Mouse (Mus musculus): ENCODE measurements around the gene Bod1l. TPM values are rescaled to one million over a fixed set of nuclear protein-coding genes. Genes with fewer than 3 reads are reported as not detected.

Gene Bod1l
- polyA plus RNA-seq, 1 experiment from 2014 or later, result 14.4 TPM

GRCm38 (mm10) chr5:41845558-41845937 lies 1.4 kb upstream of the Bod1l start:
- no peak for ATAC-seq (ENCODE audit: insufficient read depth, low FRiP score)
- H3K4me1 ChIP-seq (ENCODE audit: control insufficient read depth, insufficient read depth, low read length), result peaks cover 14% of the 10 kb centered on the region
- no peaks in the 10 kb centered on the region for H3K27me3 ChIP-seq (ENCODE audit: control insufficient read depth, insufficient read depth, low read length)
- no peaks in the 10 kb centered on the region for H3K36me3 ChIP-seq (ENCODE audit: control insufficient read depth, insufficient read depth, low read length)
- peak overlapping the region; percentile 71; the same call in 1 of the 2 replicates for H3K9ac ChIP-seq (ENCODE audit: low read length)
- peak overlapping the region; percentile 99 for H3K4me3 ChIP-seq (replicated peaks; ENCODE audit: low read length)
- 72% methylated on average over 2 of the region's 2 CpGs for WGBS
- H3K4me2 ChIP-seq (ENCODE audit: low read depth, low read length), result peak overlapping the region; percentile 83
- no peak overlapping the region for H3K27ac ChIP-seq (ENCODE audit: low read length)
- H3K9me3 ChIP-seq (replicated peaks; ENCODE audit: control insufficient read depth, low read length), result no peaks in the 10 kb centered on the region

- H3K9ac ChIP-seq (ENCODE audit: low read length), result peak overlapping the region; percentile 71
- H3K9me3 ChIP-seq (replicated peaks; ENCODE audit: control insufficient read depth, low read length), result no peaks in the 10 kb centered on the region
- peaks cover 14% of the 10 kb centered on the region for H3K4me1 ChIP-seq (ENCODE audit: control insufficient read depth, insufficient read depth, low read length)
- peak overlapping the region; percentile 83 for H3K4me2 ChIP-seq (ENCODE audit: low read depth, low read length)
- WGBS, result 20% methylated on average over 16 of the region's 16 CpGs
- H3K4me3 ChIP-seq (replicated peaks; ENCODE audit: low read length), result peak overlapping the region; percentile 99
- H3K27me3 ChIP-seq (ENCODE audit: control insufficient read depth, insufficient read depth, low read length), result no peaks in the 10 kb centered on the region
- H3K27ac ChIP-seq (ENCODE audit: low read length), result 0 out of 2 replicates have a peak overlapping the region, but pooled peaks have one; percentile 27
- H3K36me3 ChIP-seq (ENCODE audit: control insufficient read depth, insufficient read depth, low read length), result no peaks in the 10 kb centered on the region
- ATAC-seq (ENCODE audit: insufficient read depth, low FRiP score), result peak; percentile 35
Observed at GRCm38 (mm10) chr5:41844820-41845557, 874 bp upstream of the Bod1l start.

- no peak for ATAC-seq (ENCODE audit: insufficient read depth, low FRiP score)
- Histone ChIP-seq H3K27ac (ENCODE audit: low read length) (peak overlapping the region; percentile 72), H3K27me3 (ENCODE audit: control insufficient read depth, insufficient read depth, low read length) (no peaks in the 10 kb centered on the region), H3K4me2 (ENCODE audit: low read depth, low read length) (peak overlapping the region; percentile 72), H3K4me1 (ENCODE audit: control insufficient read depth, insufficient read depth, low read length) (peaks cover 14% of the 10 kb centered on the region), H3K36me3 (ENCODE audit: control insufficient read depth, insufficient read depth, low read length) (no peaks in the 10 kb centered on the region), H3K9me3 (replicated peaks; ENCODE audit: control insufficient read depth, low read length) (no peaks in the 10 kb centered on the region), H3K4me3 (replicated peaks; ENCODE audit: low read length) (peak overlapping the region; percentile 99), H3K9ac (ENCODE audit: low read length) (peak overlapping the region; percentile 95)
- WGBS, result under 1% methylated on average over 46 of the region's 46 CpGs
Observed at GRCm38 (mm10) chr5:41843419-41844146, 532 bp downstream of the Bod1l start.

GRCm38 (mm10) chr5:41842681-41843080 lies 1.4 kb downstream of the Bod1l start:
- no peak overlapping the region for H3K27ac ChIP-seq (ENCODE audit: low read length)
- H3K4me2 ChIP-seq (ENCODE audit: low read depth, low read length), result peak overlapping the region; percentile 72
- H3K4me1 ChIP-seq (ENCODE audit: control insufficient read depth, insufficient read depth, low read length), result peaks cover 14% of the 10 kb centered on the region
- peak overlapping the region; percentile 99 for H3K4me3 ChIP-seq (replicated peaks; ENCODE audit: low read length)
- H3K9ac ChIP-seq (ENCODE audit: low read length), result peak overlapping the region; percentile 95; the same call in 1 of the 2 replicates
- H3K36me3 ChIP-seq (ENCODE audit: control insufficient read depth, insufficient read depth, low read length), result no peaks in the 10 kb centered on the region
- no peaks in the 10 kb centered on the region for H3K27me3 ChIP-seq (ENCODE audit: control insufficient read depth, insufficient read depth, low read length)
- no peaks in the 10 kb centered on the region for H3K9me3 ChIP-seq (replicated peaks; ENCODE audit: control insufficient read depth, low read length)
- no peak for ATAC-seq (ENCODE audit: insufficient read depth, low FRiP score)
- WGBS, result 9% methylated on average over 5 of the region's 5 CpGs

- ATAC-seq (ENCODE audit: insufficient read depth, low FRiP score), result no peak
- H3K9ac ChIP-seq (ENCODE audit: low read length), result no peak overlapping the region
- no peaks in the 10 kb centered on the region for H3K36me3 ChIP-seq (ENCODE audit: control insufficient read depth, insufficient read depth, low read length)
- H3K4me1 ChIP-seq (ENCODE audit: control insufficient read depth, insufficient read depth, low read length), result peaks cover 14% of the 10 kb centered on the region
- no peak overlapping the region for H3K4me2 ChIP-seq (ENCODE audit: low read depth, low read length)
- 93% methylated on average over 5 of the region's 5 CpGs for WGBS
- H3K4me3 ChIP-seq (replicated peaks; ENCODE audit: low read length), result no peak overlapping the region
- H3K27me3 ChIP-seq (ENCODE audit: control insufficient read depth, insufficient read depth, low read length), result no peaks in the 10 kb centered on the region
- no peaks in the 10 kb centered on the region for H3K9me3 ChIP-seq (replicated peaks; ENCODE audit: control insufficient read depth, low read length)
- no peak overlapping the region for H3K27ac ChIP-seq (ENCODE audit: low read length)
Observed at GRCm38 (mm10) chr5:41841735-41842134, 2.4 kb downstream of the Bod1l start.

- H3K27ac ChIP-seq (ENCODE audit: low read length), result no peak overlapping the region
- H3K9me3 ChIP-seq (replicated peaks; ENCODE audit: control insufficient read depth, low read length), result no peaks in the 10 kb centered on the region
- no peak for ATAC-seq (ENCODE audit: insufficient read depth, low FRiP score)
- H3K4me2 ChIP-seq (ENCODE audit: low read depth, low read length), result no peak overlapping the region
- H3K27me3 ChIP-seq (ENCODE audit: control insufficient read depth, insufficient read depth, low read length), result no peaks in the 10 kb centered on the region
- H3K4me3 ChIP-seq (replicated peaks; ENCODE audit: low read length), result no peak overlapping the region
- no peaks in the 10 kb centered on the region for H3K4me1 ChIP-seq (ENCODE audit: control insufficient read depth, insufficient read depth, low read length)
- no peak overlapping the region for H3K9ac ChIP-seq (ENCODE audit: low read length)
- WGBS, result 94% methylated on average over 2 of the region's 2 CpGs
- peaks cover 18% of the 10 kb centered on the region for H3K36me3 ChIP-seq (ENCODE audit: control insufficient read depth, insufficient read depth, low read length)
Observed at GRCm38 (mm10) chr5:41830100-41830499, 14.0 kb downstream of the Bod1l start.

- ATAC-seq (ENCODE audit: insufficient read depth, low FRiP score), result no peak
- no peaks in the 10 kb centered on the region for H3K4me1 ChIP-seq (ENCODE audit: control insufficient read depth, insufficient read depth, low read length)
- H3K4me2 ChIP-seq (ENCODE audit: low read depth, low read length), result no peak overlapping the region
- H3K4me3 ChIP-seq (replicated peaks; ENCODE audit: low read length), result no peak overlapping the region
- H3K9me3 ChIP-seq (replicated peaks; ENCODE audit: control insufficient read depth, low read length), result no peaks in the 10 kb centered on the region
- H3K36me3 ChIP-seq (ENCODE audit: control insufficient read depth, insufficient read depth, low read length), result peaks cover 14% of the 10 kb centered on the region
- no peak overlapping the region for H3K27ac ChIP-seq (ENCODE audit: low read length)
- 84% methylated on average over 9 of the region's 9 CpGs for WGBS
- H3K27me3 ChIP-seq (ENCODE audit: control insufficient read depth, insufficient read depth, low read length), result no peaks in the 10 kb centered on the region
- no peak overlapping the region for H3K9ac ChIP-seq (ENCODE audit: low read length)
Observed at GRCm38 (mm10) chr5:41821158-41821557, 23.0 kb downstream of the Bod1l start.

- Histone ChIP-seq H3K4me2 (ENCODE audit: low read depth, low read length) (no peak overlapping the region), H3K4me3 (replicated peaks; ENCODE audit: low read length) (no peak overlapping the region), H3K27me3 (ENCODE audit: control insufficient read depth, insufficient read depth, low read length) (no peaks in the 10 kb centered on the region), H3K9ac (ENCODE audit: low read length) (no peak overlapping the region), H3K9me3 (replicated peaks; ENCODE audit: control insufficient read depth, low read length) (no peaks in the 10 kb centered on the region), H3K36me3 (ENCODE audit: control insufficient read depth, insufficient read depth, low read length) (peaks cover 14% of the 10 kb centered on the region), H3K27ac (ENCODE audit: low read length) (no peak overlapping the region), H3K4me1 (ENCODE audit: control insufficient read depth, insufficient read depth, low read length) (no peaks in the 10 kb centered on the region)
- no peak for ATAC-seq (ENCODE audit: insufficient read depth, low FRiP score)
- 79% methylated on average over 3 of the region's 3 CpGs for WGBS
Observed at GRCm38 (mm10) chr5:41820530-41820929, 23.6 kb downstream of the Bod1l start.

- WGBS, result 83% methylated on average over 6 of the region's 6 CpGs
- Histone ChIP-seq H3K27ac (ENCODE audit: low read length) (no peak overlapping the region), H3K4me2 (ENCODE audit: low read depth, low read length) (no peak overlapping the region), H3K36me3 (ENCODE audit: control insufficient read depth, insufficient read depth, low read length) (peaks cover 8% of the 10 kb centered on the region), H3K27me3 (ENCODE audit: control insufficient read depth, insufficient read depth, low read length) (no peaks in the 10 kb centered on the region), H3K9me3 (replicated peaks; ENCODE audit: control insufficient read depth, low read length) (no peaks in the 10 kb centered on the region), H3K4me3 (replicated peaks; ENCODE audit: low read length) (no peak overlapping the region), H3K4me1 (ENCODE audit: control insufficient read depth, insufficient read depth, low read length) (no peaks in the 10 kb centered on the region), H3K9ac (ENCODE audit: low read length) (no peak overlapping the region)
- no peak for ATAC-seq (ENCODE audit: insufficient read depth, low FRiP score)
Observed at GRCm38 (mm10) chr5:41812516-41812915, 31.6 kb downstream of the Bod1l start.

All from stomach, embryonic 16.5 days (tissue).